In genomic region chrX:51278270-51278669, GRCm38 (mm10) we compare ENCODE assay signal across 11 mouse cellular contexts.
A peak's percentile ranks its signal among the peaks of the same experiment; 100 is the strongest.
DNase-seq lines count a peak whose midpoint lies in the region; ATAC-seq and TF ChIP-seq lines count a peak whose summit lies in the region.
"Had no signal": no experiment of that assay in that cellular context is flagged by ENCODE, and none has a peak within 500 bp of the region (broad histone marks: within the 10 kb centered on the region; RNA-seq: fewer than 3 reads in every experiment).

No protein-coding gene starts in this region.

- peak; percentile 24 for DNase-seq in hindbrain, embryonic 14.5 days (ENCODE audit: low spot score)
- DNase-seq in lung, postnatal 0 days (ENCODE audit: low spot score) = peak; percentile 12
- DNase-seq in lung, postnatal 25 days (ENCODE audit: low spot score) = no peak
- peak; percentile 1 for DNase-seq in left cerebral cortex, adult 11 months (ENCODE audit: low spot score)
- peak; percentile 1 to 17 for DNase-seq in right cerebral cortex, postnatal 36 days (ENCODE audit: low spot score in 2 of 2)
- DNase-seq in embryo, embryonic 10.5 days (ENCODE audit: low spot score) = no peak
- DNase-seq in midbrain, embryonic 10.5 days (ENCODE audit: low spot score) = no peak
- DNase-seq: heart, postnatal 4 days; thymus, adult 18-20 months had no signal

- no peaks in the 10 kb centered on the region for H3K36me3 ChIP-seq in hindbrain, embryonic 14.5 days (replicated peaks; ENCODE audit: control insufficient read depth, insufficient read depth)
- no peaks in the 10 kb centered on the region for H3K36me3 ChIP-seq in hindbrain, embryonic 12.5 days
- H3K36me3 ChIP-seq in lung, postnatal 0 days (ENCODE audit: insufficient read depth, low read length) = no peaks in the 10 kb centered on the region
- no peaks in the 10 kb centered on the region for H3K36me3 ChIP-seq in midbrain, embryonic 10.5 days

- H3K9ac ChIP-seq in hindbrain, embryonic 14.5 days = no peak overlapping the region
- no peak overlapping the region for H3K9ac ChIP-seq in hindbrain, embryonic 12.5 days
- H3K9ac ChIP-seq in lung, postnatal 0 days (replicated peaks; ENCODE audit: low read depth) = no peak overlapping the region

- no peaks in the 10 kb centered on the region for H3K9me3 ChIP-seq in hindbrain, embryonic 14.5 days (ENCODE audit: control insufficient read depth, low read length)
- no peaks in the 10 kb centered on the region for H3K9me3 ChIP-seq in hindbrain, embryonic 12.5 days (replicated peaks)
- no peaks in the 10 kb centered on the region for H3K9me3 ChIP-seq in lung, postnatal 0 days (ENCODE audit: low read length)
- no peaks in the 10 kb centered on the region for H3K9me3 ChIP-seq in midbrain, embryonic 10.5 days (replicated peaks)

- H3K4me1 ChIP-seq in hindbrain, embryonic 14.5 days (replicated peaks; ENCODE audit: control insufficient read depth, insufficient read depth, low read length) = no peaks in the 10 kb centered on the region
- H3K4me1 ChIP-seq in hindbrain, embryonic 12.5 days = no peaks in the 10 kb centered on the region
- H3K4me1 ChIP-seq in lung, postnatal 0 days (ENCODE audit: insufficient read depth, low read depth, low read length) = no peaks in the 10 kb centered on the region
- no peaks in the 10 kb centered on the region for H3K4me1 ChIP-seq in midbrain, embryonic 10.5 days

- 0 out of 2 replicates have a peak, but pooled peaks have one; percentile 6 for ATAC-seq in hindbrain, embryonic 14.5 days (ENCODE audit: low FRiP score)
- ATAC-seq in hindbrain, embryonic 12.5 days (ENCODE audit: low FRiP score) = no peak
- no peak for ATAC-seq in lung, postnatal 0 days

- H3K27me3 ChIP-seq in hindbrain, embryonic 14.5 days (ENCODE audit: control insufficient read depth, insufficient read depth, low read length) = no peaks in the 10 kb centered on the region
- no peaks in the 10 kb centered on the region for H3K27me3 ChIP-seq in hindbrain, embryonic 12.5 days
- no peaks in the 10 kb centered on the region for H3K27me3 ChIP-seq in lung, postnatal 0 days (replicated peaks; ENCODE audit: insufficient read depth, low read length)
- H3K27me3 ChIP-seq in midbrain, embryonic 10.5 days (ENCODE audit: low read depth, poor library complexity, severe bottlenecking) = no peaks in the 10 kb centered on the region

- no peak overlapping the region for H3K27ac ChIP-seq in hindbrain, embryonic 14.5 days
- H3K27ac ChIP-seq in hindbrain, embryonic 12.5 days = no peak overlapping the region
- no peak overlapping the region for H3K27ac ChIP-seq in lung, postnatal 0 days (ENCODE audit: low read length)
- no peak overlapping the region for H3K27ac ChIP-seq in midbrain, embryonic 10.5 days (replicated peaks)
- H3K27ac ChIP-seq: macrophage had no signal

- TF ChIP-seq CTCF in lung, postnatal 0 days (IDR thresholded peaks at IDR 0.05) = no peak

- no peak overlapping the region for H3K4me3 ChIP-seq in hindbrain, embryonic 14.5 days (replicated peaks; ENCODE audit: low read length)
- no peak overlapping the region for H3K4me3 ChIP-seq in hindbrain, embryonic 12.5 days
- H3K4me3 ChIP-seq in lung, postnatal 0 days (ENCODE audit: low read depth, low read length) = no peak overlapping the region
- no peak overlapping the region for H3K4me3 ChIP-seq in midbrain, embryonic 10.5 days

- no peak for TF ChIP-seq EP300 in lung, postnatal 0 days (IDR thresholded peaks at IDR 0.05)

- H3K4me2 ChIP-seq in hindbrain, embryonic 14.5 days (replicated peaks) = no peak overlapping the region
- no peak overlapping the region for H3K4me2 ChIP-seq in hindbrain, embryonic 12.5 days (replicated peaks)
- no peak overlapping the region for H3K4me2 ChIP-seq in lung, postnatal 0 days (replicated peaks; ENCODE audit: low read depth, low read length)

Comparison
In these comparisons a context has a peak if more than half of its experiments do, and no peak if none do; other contexts are left out.
1. DNase-seq: peak in hindbrain, embryonic 14.5 days (single experiment), lung, postnatal 0 days (single experiment), left cerebral cortex, adult 11 months (single experiment) and right cerebral cortex, postnatal 36 days (2 of 2); none in lung, postnatal 25 days (single experiment), embryo, embryonic 10.5 days (single experiment) and midbrain, embryonic 10.5 days (single experiment).